Mouse (Mus musculus) lung, postnatal 0 days (tissue): ENCODE results near the gene Fam49a. TPM values are rescaled to one million over a fixed set of nuclear protein-coding genes. Genes with fewer than 3 reads are reported as not detected.
A peak's percentile ranks its signal among the peaks of the same experiment; 100 is the strongest.

ENCODE experiments used
- ATAC-seq: fragments of 200-750 bp; cut with Nextera tagmentation; 2 replicates; pipeline ENCODE4 v1.8.0; 2017; ENCODE audit warnings: moderate library complexity
- DNase-seq: peaks from one replicate; pipeline ENCODE4 v3.0.0-alpha.2; 2016; ENCODE audit warnings: low spot score
- H3K27ac ChIP-seq: fragments of 300-500 bp; sonication (generic); 2 replicates; pipeline ENCODE4 v1.5.1; 2014; ENCODE audit warnings: antibody characterized with exemption, mild to moderate bottlenecking, low read length, mixed read lengths
- H3K27me3 ChIP-seq: fragments of 300-500 bp; sonication (generic); replicated peaks from 2 replicates; pipeline ENCODE4 v1.6.1; 2014; ENCODE audit warnings: low read length, mixed read lengths; ENCODE audit not compliant: insufficient read depth
- H3K36me3 ChIP-seq: fragments of 300-500 bp; sonication (generic); 2 replicates; pipeline ENCODE4 v1.6.1; 2014; ENCODE audit warnings: low read length, mixed read lengths; ENCODE audit not compliant: insufficient read depth
- H3K4me1 ChIP-seq: fragments of 300-500 bp; sonication (generic); 2 replicates; pipeline ENCODE4 v1.6.1; 2014; ENCODE audit warnings: antibody characterized with exemption, low read depth, low read length, mixed read lengths; ENCODE audit not compliant: insufficient read depth
- H3K4me2 ChIP-seq: fragments of 300-500 bp; sonication (generic); replicated peaks from 2 replicates; pipeline ENCODE4 v1.6.1; 2014; ENCODE audit warnings: low read depth, mild to moderate bottlenecking, low read length, moderate library complexity, mixed read lengths
- H3K4me3 ChIP-seq: fragments of 300-500 bp; sonication (generic); 2 replicates; pipeline ENCODE4 v1.5.1; 2014; ENCODE audit warnings: low read depth, low read length
- H3K9ac ChIP-seq: fragments of 300-500 bp; sonication (generic); replicated peaks from 2 replicates; pipeline ENCODE4 v1.6.1; 2014; ENCODE audit warnings: low read depth, mild to moderate bottlenecking
- H3K9me3 ChIP-seq: fragments of 300-500 bp; sonication (generic); 2 replicates; pipeline ENCODE4 v1.6.1; 2016; ENCODE audit warnings: low read length, mixed read lengths
- CTCF ChIP-seq: IDR thresholded peaks from 2 replicates; pipeline ENCODE4 v1.5.1; 2016; ENCODE audit warnings: antibody characterized with exemption, mild to moderate bottlenecking
- EP300 ChIP-seq: IDR thresholded peaks from 2 replicates; pipeline ENCODE4 v1.6.1; 2016; ENCODE audit warnings: antibody characterized with exemption, mild to moderate bottlenecking, control low read depth
- WGBS: fragments of 180-500 bp; shearing (Covaris S2); extraction: QIAGEN DNeasy Blood & Tissue Kit; methylation state at CpG from one replicate; pipeline ENCODE4 v1.1.7; 2014; 5-methylcytosine and 5-hydroxymethylcytosine counted together
- polyA plus RNA-seq: library from polyadenylated mRNA; unstranded; fragments of >200 nt; fragmentation: Nextera tagmentation; extraction: Ambion mirVana; gene quantifications from 2 replicates; pipeline ENCODE4 v1.2.1, GENCODE M21; 2015

Fam49a gene
- polyA plus RNA-seq, 1 experiment from 2014 or later, result 16.7 TPM

DNA sequence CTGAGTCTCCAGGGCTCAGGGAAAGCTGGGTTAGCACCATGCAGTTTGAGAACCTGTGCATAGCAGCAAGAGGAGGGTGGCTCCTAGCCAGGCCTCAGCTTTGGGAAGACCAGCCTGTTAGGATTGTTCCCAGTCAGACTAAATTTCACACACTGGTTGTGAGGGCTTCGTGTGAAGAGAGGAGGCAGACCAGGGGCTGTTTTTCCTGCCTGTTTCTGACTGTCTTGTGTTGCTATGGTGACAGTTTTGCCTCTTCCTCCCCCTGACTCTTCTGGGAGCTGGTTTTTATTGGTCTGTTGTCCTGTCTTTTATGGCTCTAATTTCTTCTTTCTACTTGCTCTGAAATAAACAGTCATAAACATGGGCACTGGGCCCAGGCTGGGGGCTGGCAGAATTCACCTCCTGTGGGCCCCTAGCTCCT lies 1.4 kb downstream of the Fam49a start:
- Histone ChIP-seq H3K9me3 (no peaks in the 10 kb centered on the region), H3K4me2 (peak overlapping the region; percentile 75), H3K27ac (peak overlapping the region; percentile 77), H3K27me3 (no peaks in the 10 kb centered on the region), H3K36me3 (no peaks in the 10 kb centered on the region), H3K9ac (0 out of 2 replicates have a peak overlapping the region, but pooled peaks have one; percentile 74), H3K4me3 (peak overlapping the region; percentile 72), H3K4me1 (peaks cover 17% of the 10 kb centered on the region)
- TF ChIP-seq EP300 (no peak), CTCF (no peak)
- ATAC-seq, result peak; percentile 16
- 15% methylated on average over 1 of the region's 1 CpGs for WGBS
- peak; percentile 73 for DNase-seq

- H3K4me1 ChIP-seq, result peaks cover 17% of the 10 kb centered on the region
- peak; percentile 64 for DNase-seq
- H3K9ac ChIP-seq, result no peak overlapping the region
- 46% methylated on average over 5 of the region's 5 CpGs for WGBS
- no peak for TF ChIP-seq CTCF
- TF ChIP-seq EP300, result no peak
- peak overlapping the region; percentile 77; the same call in 1 of the 2 replicates for H3K27ac ChIP-seq
- H3K4me2 ChIP-seq, result peak overlapping the region; percentile 75
- no peaks in the 10 kb centered on the region for H3K27me3 ChIP-seq
- peak overlapping the region; percentile 72; the same call in 1 of the 2 replicates for H3K4me3 ChIP-seq
- peak; percentile 32 for ATAC-seq
- H3K9me3 ChIP-seq, result no peaks in the 10 kb centered on the region
- H3K36me3 ChIP-seq, result no peaks in the 10 kb centered on the region
These were observed 2.2 kb downstream of the Fam49a start for GRCm38 (mm10) chr12:12264151-12264550.

- H3K4me3 ChIP-seq, result no peak overlapping the region
- H3K4me1 ChIP-seq, result peaks cover 17% of the 10 kb centered on the region
- no peaks in the 10 kb centered on the region for H3K36me3 ChIP-seq
- ATAC-seq, result no peak
- no peaks in the 10 kb centered on the region for H3K27me3 ChIP-seq
- no peak overlapping the region for H3K27ac ChIP-seq
- H3K9ac ChIP-seq, result no peak overlapping the region
- 48% methylated on average over 1 of the region's 1 CpGs for WGBS
- H3K4me2 ChIP-seq, result no peak overlapping the region
- no peak for DNase-seq
- no peaks in the 10 kb centered on the region for H3K9me3 ChIP-seq
- TF ChIP-seq CTCF (no peak), EP300 (no peak)
These were observed 4.6 kb downstream of the Fam49a start for GRCm38 (mm10) chr12:12266552-12266951.

DNA sequence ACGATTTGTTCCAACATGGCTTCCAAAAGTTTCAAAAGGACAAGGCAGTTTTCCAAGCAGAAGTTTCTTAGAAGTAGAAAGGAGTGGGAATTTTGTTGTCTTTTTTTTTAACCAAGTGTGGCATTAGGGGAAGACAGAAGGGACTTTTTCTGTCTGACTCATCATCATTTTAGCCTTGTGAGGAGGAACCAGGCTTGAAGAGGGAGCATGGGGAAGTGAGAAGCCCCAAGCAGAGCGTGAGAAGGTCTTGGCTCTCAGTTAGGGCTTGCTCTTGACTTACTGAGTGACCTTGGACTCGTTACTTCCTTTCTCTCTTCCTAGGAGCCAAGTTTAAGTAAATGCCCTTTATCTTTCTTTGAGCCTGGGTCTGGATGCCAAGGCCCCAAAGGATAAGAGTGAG lies 8.6 kb downstream of the Fam49a start:
- Histone ChIP-seq H3K27me3 (no peaks in the 10 kb centered on the region), H3K9me3 (no peaks in the 10 kb centered on the region), H3K4me1 (no peaks in the 10 kb centered on the region), H3K36me3 (no peaks in the 10 kb centered on the region), H3K9ac (no peak overlapping the region), H3K27ac (no peak overlapping the region), H3K4me3 (no peak overlapping the region), H3K4me2 (no peak overlapping the region)
- 64% methylated on average over 3 of the region's 3 CpGs for WGBS
- no peak for TF ChIP-seq CTCF
- TF ChIP-seq EP300, result no peak
- ATAC-seq (no peak), DNase-seq (no peak)

GRCm38 (mm10) chr12:12274115-12274514 lies 12.2 kb downstream of the Fam49a start:
- Histone ChIP-seq H3K9me3 (no peaks in the 10 kb centered on the region), H3K27me3 (no peaks in the 10 kb centered on the region), H3K4me3 (no peak overlapping the region), H3K4me1 (no peaks in the 10 kb centered on the region), H3K9ac (no peak overlapping the region), H3K36me3 (no peaks in the 10 kb centered on the region), H3K27ac (no peak overlapping the region), H3K4me2 (no peak overlapping the region)
- no peak for DNase-seq
- ATAC-seq, result no peak
- TF ChIP-seq CTCF (no peak), EP300 (no peak)
- 27% methylated on average over 6 of the region's 6 CpGs for WGBS

DNA sequence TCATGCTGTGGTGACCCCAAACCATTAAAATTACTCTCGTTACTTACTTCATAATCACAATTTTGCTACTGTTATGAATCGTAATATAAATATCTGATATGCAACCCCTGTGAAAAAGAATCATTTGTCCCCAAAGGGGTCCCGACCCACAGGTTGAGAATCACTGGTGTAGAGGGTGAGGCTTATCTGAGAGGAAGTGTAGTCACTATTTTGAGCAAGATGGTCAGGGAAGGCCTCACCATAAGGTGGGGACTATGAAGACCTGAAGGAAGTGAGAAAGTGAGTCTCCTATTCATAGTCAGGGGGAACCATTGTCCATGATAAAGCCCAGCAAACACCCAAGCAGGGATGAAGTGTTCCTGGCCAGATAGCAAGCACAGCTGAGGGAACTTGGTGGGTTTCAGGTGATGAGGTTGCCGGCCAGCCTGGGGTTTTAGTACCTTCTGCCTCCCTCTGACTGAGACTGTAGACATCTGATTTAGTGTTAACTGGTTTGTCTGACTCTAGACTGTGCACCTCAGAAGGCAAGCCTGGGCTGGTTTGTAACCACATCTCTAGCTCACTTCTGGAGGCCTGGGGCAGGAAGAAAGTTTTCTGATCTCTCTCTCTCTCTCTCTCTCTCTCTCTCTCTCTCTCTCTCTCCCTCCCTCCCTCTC lies 13.3 kb downstream of the Fam49a start:
- Histone ChIP-seq H3K4me1 (no peaks in the 10 kb centered on the region), H3K9ac (no peak overlapping the region), H3K4me3 (no peak overlapping the region), H3K27ac (no peak overlapping the region), H3K27me3 (no peaks in the 10 kb centered on the region), H3K9me3 (no peaks in the 10 kb centered on the region), H3K4me2 (no peak overlapping the region), H3K36me3 (no peaks in the 10 kb centered on the region)
- ATAC-seq, result no peak
- no peak for TF ChIP-seq EP300
- 81% methylated on average over 4 of the region's 4 CpGs for WGBS
- DNase-seq, result no peak
